Mouse (Mus musculus) CD4-positive, CD25-positive, alpha-beta regulatory T cell, adult 9 weeks (primary cell): Measurements from ENCODE around the gene 4933436I01Rik. TPM values are rescaled to one million over a fixed set of nuclear protein-coding genes. Genes with fewer than 3 reads are reported as not detected.

Experiments used
- polyA plus RNA-seq: library from polyadenylated mRNA; unstranded; fragments of 100-300 nt; shearing (Covaris generic); gene quantifications from one replicate; pipeline ENCODE4 v1.2.1, GENCODE M21; 2017

The 4933436I01Rik gene
- not detected for polyA plus RNA-seq

GRCm38 (mm10) chrX:67921350-67921749 is at the start of gene 4933436I01Rik:
Gene 4933436I01Rik (minus strand): TSS chrX:67921450.

Other genes starting within 250 kb of the 4933436I01Rik start
- gene Gm1140, start 227.9 kb downstream of the 4933436I01Rik start, polyA plus RNA-seq = not detected
- not detected for gene Gm14692, start 225.8 kb downstream of the 4933436I01Rik start, polyA plus RNA-seq